7 mouse cellular contexts compared by ENCODE assay signal in genomic region chr2:128312659-128313581, GRCm38 (mm10).
A peak's percentile ranks its signal among the peaks of the same experiment; 100 is the strongest.
DNase-seq lines count a peak whose midpoint lies in the region; ATAC-seq and TF ChIP-seq lines count a peak whose summit lies in the region.

No protein-coding gene starts in this region.

- peak overlapping the region; percentile 28; the same call in 1 of the 2 replicates for H3K9ac ChIP-seq in heart, embryonic 12.5 days
- H3K9ac ChIP-seq in liver, embryonic 13.5 days, result no peak overlapping the region

- peak overlapping the region; percentile 37; the same call in 1 of the 2 replicates for H3K4me3 ChIP-seq in E14TG2a.4 (replicated peaks; ENCODE audit: low read length)
- H3K4me3 ChIP-seq in heart, embryonic 12.5 days, result peak overlapping the region; percentile 27
- H3K4me3 ChIP-seq in liver, embryonic 13.5 days (replicated peaks), result no peak overlapping the region

- intact Hi-C loops in left cerebral cortex, postnatal 36 days (cut with DNase I), result loop anchor here (10.0 kb wide), 1 partner anchor 188 kb away; the partner anchor contains the start of gene Bcl2l11

- WGBS in heart, embryonic 12.5 days, result 48% methylated on average over 12 of the region's 12 CpGs
- 50% methylated on average over 12 of the region's 12 CpGs for WGBS in liver, embryonic 13.5 days (ENCODE audit: insufficient replicate concordance)

- peak; percentile 44 for DNase-seq in R1 (ENCODE audit: low read depth, low spot score)
- DNase-seq in liver, embryonic 13.5 days, result no peak
- no peak for DNase-seq in left cerebral cortex, postnatal 36 days (ENCODE audit: low spot score in 2 of 2)
- no peak for DNase-seq in urinary bladder, postnatal 25 days (ENCODE audit: low spot score)
- no peak for DNase-seq in spleen, postnatal 4 days (ENCODE audit: low spot score in 2 of 2)

- H3K27ac ChIP-seq in heart, embryonic 12.5 days (ENCODE audit: poor library complexity, severe bottlenecking), result peak overlapping the region; percentile 83
- no peak overlapping the region; the same call in 1 of the 2 replicates for H3K27ac ChIP-seq in liver, embryonic 13.5 days

- no peaks in the 10 kb centered on the region for H3K27me3 ChIP-seq in E14TG2a.4 (ENCODE audit: insufficient read depth, low read length)
- no peaks in the 10 kb centered on the region for H3K27me3 ChIP-seq in heart, embryonic 12.5 days (replicated peaks)
- no peaks in the 10 kb centered on the region for H3K27me3 ChIP-seq in liver, embryonic 13.5 days

- TF ChIP-seq CTCF in E14TG2a.4 (conservative IDR thresholded peaks at IDR 0.05; ENCODE audit: low read length), result no peak

- no peaks in the 10 kb centered on the region for H3K9me3 ChIP-seq in E14TG2a.4 (ENCODE audit: low read length)
- H3K9me3 ChIP-seq in heart, embryonic 12.5 days (replicated peaks), result no peaks in the 10 kb centered on the region
- no peaks in the 10 kb centered on the region for H3K9me3 ChIP-seq in liver, embryonic 13.5 days (replicated peaks)

- H3K4me2 ChIP-seq in heart, embryonic 12.5 days, result peak overlapping the region; percentile 62
- peak overlapping the region; percentile 60 for H3K4me2 ChIP-seq in liver, embryonic 13.5 days

- H3K4me1 ChIP-seq in E14TG2a.4 (replicated peaks; ENCODE audit: low read depth, low read length), result peaks cover 69% of the 10 kb centered on the region
- H3K4me1 ChIP-seq in heart, embryonic 12.5 days (replicated peaks), result peaks cover 44% of the 10 kb centered on the region
- peaks cover 12% of the 10 kb centered on the region for H3K4me1 ChIP-seq in liver, embryonic 13.5 days (replicated peaks)

- no peaks in the 10 kb centered on the region for H3K36me3 ChIP-seq in E14TG2a.4 (ENCODE audit: insufficient read depth, low read length)
- no peaks in the 10 kb centered on the region for H3K36me3 ChIP-seq in heart, embryonic 12.5 days
- H3K36me3 ChIP-seq in liver, embryonic 13.5 days, result no peaks in the 10 kb centered on the region

- ATAC-seq in heart, embryonic 12.5 days (ENCODE audit: insufficient number of reproducible peaks, low FRiP score), result peak; percentile 75
- ATAC-seq in liver, embryonic 13.5 days (ENCODE audit: low read depth), result 0 out of 2 replicates have a peak, but pooled peaks have one; percentile 34
